Mouse (Mus musculus): ENCODE data around the gene Prrx2. TPM values are rescaled to one million over a fixed set of nuclear protein-coding genes. Genes with fewer than 3 reads are reported as not detected.
"Not testable (repeated sequence)": the region's sequence is repeated elsewhere in the genome, so short reads cannot be mapped to it uniquely, and the experiment has no call there.

The Prrx2 gene
- polyA plus RNA-seq, 1 experiment, result 10.8 TPM

GRCm38 (mm10) chr2:30912291-30912773 lies 77.6 kb downstream of the Prrx2 start:
- no peak for DNase-seq (ENCODE audit: low read depth)

DNA sequence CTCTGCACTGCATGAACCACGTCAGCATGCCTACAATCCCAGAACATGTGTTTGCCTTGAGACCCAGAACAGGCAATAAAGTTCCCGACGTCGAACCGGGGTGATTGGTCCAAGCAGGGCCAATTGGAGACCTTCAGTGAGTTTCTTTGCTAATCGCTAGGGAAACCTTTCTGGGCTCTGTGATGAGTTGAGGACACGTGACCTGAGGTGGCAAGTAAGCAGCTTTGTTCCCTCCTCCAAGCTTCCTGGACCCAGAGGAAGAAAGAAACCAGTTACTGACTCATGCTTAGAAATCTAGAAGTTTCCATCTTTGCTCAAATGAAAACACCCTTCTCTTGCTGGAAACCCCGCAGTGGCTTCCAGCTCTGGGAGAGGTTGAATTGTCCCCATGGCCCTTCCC lies 78.2 kb downstream of the Prrx2 start:
- no peak for DNase-seq (ENCODE audit: low read depth)

DNA sequence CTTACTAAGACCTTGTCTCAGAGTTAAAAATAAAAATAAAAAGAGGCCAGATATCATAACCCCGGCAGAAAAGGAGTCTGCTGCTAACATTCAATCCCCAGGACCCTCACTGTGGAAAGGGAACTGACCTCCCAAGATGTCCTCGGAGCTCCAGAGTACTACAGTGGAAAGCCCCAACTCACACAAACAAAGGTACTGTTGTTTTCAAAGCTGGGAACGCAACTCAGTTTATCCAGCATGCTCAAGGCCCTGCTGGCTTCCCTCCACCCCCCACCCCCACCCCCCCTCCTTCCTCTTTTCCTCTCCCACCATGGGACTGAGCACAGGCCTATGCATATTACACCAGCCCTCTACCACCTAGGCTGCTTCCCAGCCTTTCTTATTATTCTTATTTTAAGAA lies 80.1 kb downstream of the Prrx2 start:
- no peak for DNase-seq (ENCODE audit: low read depth)

DNA sequence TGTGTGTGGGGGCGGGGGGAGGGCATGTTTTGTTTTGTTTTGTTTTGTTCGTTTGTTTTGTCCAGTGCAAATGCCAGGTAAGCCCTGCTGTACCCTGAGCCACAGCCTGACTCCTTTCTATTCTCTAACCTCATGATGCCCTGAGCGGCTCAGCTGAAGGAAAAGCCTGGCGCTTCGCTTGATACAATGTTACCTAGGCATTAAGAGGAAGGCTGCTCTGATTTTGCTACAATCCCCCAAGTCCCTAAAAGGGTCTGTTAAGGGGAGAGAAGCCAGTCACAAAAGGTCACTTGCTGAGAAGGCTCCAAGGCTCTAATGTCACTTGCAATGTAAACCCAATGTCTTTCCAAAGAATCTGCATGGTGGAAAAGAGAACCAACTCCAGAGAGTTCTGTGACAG lies 80.6 kb downstream of the Prrx2 start:
- no peak for DNase-seq (ENCODE audit: low read depth)

GRCm38 (mm10) chr2:30915933-30916332 lies 81.2 kb downstream of the Prrx2 start:
- DNase-seq (ENCODE audit: low read depth), result not testable (repeated sequence)

GRCm38 (mm10) chr2:30917649-30918048 lies 82.9 kb downstream of the Prrx2 start:
- no peak for DNase-seq (ENCODE audit: low read depth)

GRCm38 (mm10) chr2:30918126-30918525 lies 83.4 kb downstream of the Prrx2 start:
- DNase-seq (ENCODE audit: low read depth), result no peak

DNA sequence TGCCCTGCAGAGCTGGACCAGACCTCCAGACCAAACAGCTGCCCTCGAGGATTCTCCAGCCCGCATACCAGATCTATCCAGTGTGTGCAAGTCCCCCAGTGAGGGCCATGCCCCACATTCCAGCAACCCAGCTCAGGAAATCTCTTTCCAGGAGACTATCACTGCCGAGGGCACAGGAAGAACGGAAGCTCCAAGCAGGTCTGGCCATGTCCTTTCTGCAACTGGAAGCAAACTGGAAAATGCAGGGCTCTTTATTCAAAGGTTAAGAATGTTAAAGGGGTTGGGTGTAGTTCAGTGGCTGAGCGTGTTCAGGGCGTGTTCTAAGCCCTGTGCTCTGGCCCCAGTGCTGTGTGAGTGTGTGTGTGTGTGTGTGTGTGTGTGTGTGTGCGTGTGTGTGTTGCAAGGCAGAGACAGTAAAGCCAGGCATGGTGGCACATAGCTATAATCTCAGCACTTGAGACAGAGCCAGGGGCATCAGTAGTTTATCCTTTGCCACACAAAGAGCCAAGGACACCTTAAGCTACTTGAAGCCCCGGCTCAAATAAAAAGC lies 84.1 kb downstream of the Prrx2 start:
- DNase-seq (ENCODE audit: low read depth), result peak; percentile 81

- no peak for DNase-seq (ENCODE audit: low read depth)
Measured at GRCm38 (mm10) chr2:30920216-30920615, 85.4 kb downstream of the Prrx2 start.

GRCm38 (mm10) chr2:30923099-30923498 lies 88.3 kb downstream of the Prrx2 start:
- no peak for DNase-seq (ENCODE audit: low read depth)

DNA sequence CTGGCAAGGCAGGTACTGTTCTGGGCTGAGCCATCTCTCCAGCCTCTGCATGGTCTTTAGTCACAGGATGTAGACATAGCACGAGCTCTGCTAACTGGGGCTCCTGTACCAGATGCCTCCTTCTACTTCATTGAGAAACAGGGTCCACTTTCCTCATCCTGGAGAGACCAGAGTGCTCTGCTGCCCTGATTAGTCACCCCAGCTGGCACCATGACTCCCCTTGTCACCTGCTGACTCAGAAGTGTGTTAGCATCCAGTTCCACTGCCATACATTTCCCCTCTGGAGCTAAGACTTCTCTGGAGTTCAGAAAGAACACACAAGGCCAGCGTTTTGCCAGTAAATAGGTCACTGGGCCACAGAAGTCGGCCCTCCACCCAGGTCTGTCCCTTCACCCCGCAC lies 90.4 kb downstream of the Prrx2 start:
- DNase-seq (ENCODE audit: low read depth), result no peak

GRCm38 (mm10) chr2:30926381-30926780 lies 91.6 kb downstream of the Prrx2 start:
- no peak for DNase-seq (ENCODE audit: low read depth)

- DNase-seq (ENCODE audit: low read depth), result no peak
Measured at GRCm38 (mm10) chr2:30927151-30927781, 92.5 kb downstream of the Prrx2 start.

GRCm38 (mm10) chr2:30927844-30928628 lies 93.3 kb downstream of the Prrx2 start:
- no peak for DNase-seq (ENCODE audit: low read depth)

DNA sequence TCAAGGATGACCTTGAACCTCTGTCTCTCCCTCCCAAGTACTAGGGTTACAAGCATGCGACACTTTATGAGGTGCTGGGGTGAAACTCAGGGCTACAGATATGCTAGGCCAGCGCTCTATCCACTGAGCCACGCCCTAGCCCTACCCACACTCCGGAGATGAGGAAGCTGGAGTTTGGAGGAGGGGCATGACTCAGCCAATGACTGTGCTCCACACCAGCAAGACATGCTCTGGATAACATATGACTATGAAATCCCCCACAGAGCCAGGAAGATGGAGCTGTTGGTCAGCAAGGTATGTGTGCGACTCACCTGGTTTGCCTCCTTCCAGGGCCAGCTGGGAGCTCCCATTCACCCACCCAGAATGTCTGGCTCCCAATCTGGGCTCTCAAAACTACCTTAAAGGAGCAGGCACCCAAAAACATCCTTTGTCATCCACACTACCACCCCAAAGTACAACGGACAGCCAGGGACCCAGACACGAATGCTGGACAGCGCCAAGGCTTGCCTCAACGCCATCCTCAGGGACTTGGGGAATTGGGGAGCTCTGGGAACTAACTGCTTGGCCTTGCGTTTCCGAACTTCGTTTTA lies 94.2 kb downstream of the Prrx2 start:
- no peak for DNase-seq (ENCODE audit: low read depth)

- no peak for DNase-seq (ENCODE audit: low read depth)
Measured at GRCm38 (mm10) chr2:30929483-30930045, 94.8 kb downstream of the Prrx2 start, which contains the start of gene Ptges. TSS of gene Ptges (minus strand) at chr2:30929863.

DNA sequence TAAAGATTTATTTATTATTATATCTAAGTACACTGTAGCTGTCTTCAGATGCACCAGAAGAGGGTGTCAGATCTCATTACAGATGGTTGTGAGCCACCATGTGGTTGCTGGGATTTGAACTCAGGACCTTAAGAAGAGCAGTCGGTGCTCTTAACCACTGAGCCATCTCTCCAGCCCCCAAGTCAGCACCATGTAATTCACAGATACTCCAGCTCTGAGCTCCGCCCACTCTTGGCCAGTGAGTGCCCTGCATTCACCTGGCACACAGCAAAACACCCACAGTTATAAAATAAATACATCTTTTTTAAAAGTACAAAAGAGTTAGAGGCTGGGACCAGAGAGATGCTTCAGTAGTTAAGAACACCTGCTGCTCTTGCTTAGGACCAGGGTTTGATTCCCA lies 96.1 kb downstream of the Prrx2 start:
- DNase-seq (ENCODE audit: low read depth), result not testable (repeated sequence)

Other genes with a start within 250 kb of the Prrx2 start
- 1.2 and 1.6 TPM in 2 replicates for gene Cstad, start 239.9 kb upstream of the Prrx2 start, polyA plus RNA-seq (2012; rRNA removed)
- gene 1700001O22Rik, start 31.3 kb upstream of the Prrx2 start, polyA plus RNA-seq (2012; rRNA removed), result 8.0 and 12.3 TPM in 2 replicates
- 30.0 and 35.6 TPM in 2 replicates for gene Ntmt1, start 27.1 kb upstream of the Prrx2 start, polyA plus RNA-seq (2012; rRNA removed)
- gene Asb6, start 4.6 kb upstream of the Prrx2 start, polyA plus RNA-seq (2012; rRNA removed), result 41.3 and 45.6 TPM in 2 replicates
- 151 and 205 TPM in 2 replicates for gene Ptges, start 94.9 kb downstream of the Prrx2 start, polyA plus RNA-seq (2012; rRNA removed)
- gene Tor1b, start 118.0 kb downstream of the Prrx2 start, polyA plus RNA-seq (2012; rRNA removed), result 28.0 and 31.4 TPM in 2 replicates
- 37.4 and 41.5 TPM in 2 replicates for gene Tor1a, start 133.0 kb downstream of the Prrx2 start, polyA plus RNA-seq (2012; rRNA removed)
- gene BC005624, start 147.2 kb downstream of the Prrx2 start, polyA plus RNA-seq (2012; rRNA removed), result 24.9 and 29.0 TPM in 2 replicates
- gene Usp20, start 147.3 kb downstream of the Prrx2 start, polyA plus RNA-seq (2012; rRNA removed), result 45.1 and 47.0 TPM in 2 replicates

Data from gonadal fat pad, adult 2 months (tissue).